Mouse (Mus musculus): ENCODE measurements around the gene Epn1. TPM values are rescaled to one million over a fixed set of nuclear protein-coding genes. Genes with fewer than 3 reads are reported as not detected.

The Epn1 gene
- total and polyA plus RNA-seq, 3 experiments = 41.9 to 101 (median 72.9) TPM

DNA sequence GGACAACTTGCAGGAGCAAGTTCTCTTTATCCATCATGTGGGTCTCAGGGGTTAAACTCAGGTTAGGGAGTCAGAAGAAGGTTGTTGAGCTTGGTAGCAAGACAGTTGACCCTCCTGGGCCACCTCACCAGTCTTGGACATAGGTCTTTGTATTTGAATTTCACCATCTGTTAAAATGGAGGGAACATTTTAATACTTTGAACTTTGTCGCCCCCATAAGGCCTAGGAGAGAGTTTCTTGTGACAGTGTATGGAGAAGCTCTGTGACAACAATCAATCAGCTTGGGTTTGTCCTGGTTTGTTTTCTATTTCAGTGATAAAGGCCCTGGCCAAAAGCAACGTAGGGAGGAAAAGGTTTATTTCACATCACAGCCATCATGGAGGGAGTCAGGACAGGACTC lies 32.7 kb upstream of the Epn1 start:
- H3K4me3 ChIP-seq (replicated peaks in 1 of 3; ENCODE audit: low read depth in 2 of 3, low read length in 2 of 3, poor library complexity in 1 of 3) = no peak overlapping the region
- H3K9ac ChIP-seq (ENCODE audit: insufficient read depth, low read depth) = no peak overlapping the region
- in situ Hi-C loops (cut with MboI; ENCODE audit: low pct_ligation_motif_present, low pct_unique_long_range_greater_than_20kb, low sequenced_read_pairs) (no loop called here), dilution Hi-C loops (cut with MboI; ENCODE audit: extremely low pct_ligation_motif_present, extremely low pct_unique_long_range_greater_than_20kb, low sequenced_read_pairs) (no loop called here)
- no peaks in the 10 kb centered on the region for H3K27me3 ChIP-seq (replicated peaks)
- no peaks in the 10 kb centered on the region for H3K79me2 ChIP-seq (replicated peaks; ENCODE audit: control insufficient read depth, extremely low read depth, insufficient read depth, poor library complexity, severe bottlenecking)
- DNase-seq (ENCODE audit: extremely low read depth) = peak; percentile 48
- no peaks in the 10 kb centered on the region for H3K9me3 ChIP-seq (replicated peaks; ENCODE audit: low read length)
- no peak overlapping the region for H3K4me2 ChIP-seq (ENCODE audit: insufficient read depth, low read depth, poor library complexity, severe bottlenecking)
- TF ChIP-seq RAD21 (IDR thresholded peaks at IDR 0.05; ENCODE audit: low read depth, low read length) (peak; percentile 81), SMC3 (IDR thresholded peaks at IDR 0.05; ENCODE audit: low read depth, low read length) (peak; percentile 69), USF1 (IDR thresholded peaks at IDR 0.05; ENCODE audit: low read depth, low read length) (no peak), E2F4 (IDR thresholded peaks at IDR 0.05; ENCODE audit: insufficient replicate concordance, low read depth, low read length) (0 out of 2 replicates have a peak, but pooled peaks have one; percentile 59), CTCF (conservative IDR thresholded peaks at IDR 0.05 in 1 of 2, IDR thresholded peaks at IDR 0.05 in 1 of 2; ENCODE audit: low read depth in 2 of 2, low read length in 2 of 2) (peak; percentile 15 to 88; a peak in 2 of 4 replicates)
- peaks cover 16 to 30% of the 10 kb centered on the region in 2 experiments for H3K4me1 ChIP-seq (ENCODE audit: control insufficient read depth in 1 of 2, insufficient read depth in 2 of 2)
- no peak overlapping the region for H3K27ac ChIP-seq (ENCODE audit: insufficient read depth, low read depth)
- H3K36me3 ChIP-seq (replicated peaks in 1 of 2; ENCODE audit: control insufficient read depth in 1 of 2, insufficient read depth in 1 of 2, low read length in 1 of 2) = peaks cover 0 to 2% of the 10 kb centered on the region in 2 experiments

DNA sequence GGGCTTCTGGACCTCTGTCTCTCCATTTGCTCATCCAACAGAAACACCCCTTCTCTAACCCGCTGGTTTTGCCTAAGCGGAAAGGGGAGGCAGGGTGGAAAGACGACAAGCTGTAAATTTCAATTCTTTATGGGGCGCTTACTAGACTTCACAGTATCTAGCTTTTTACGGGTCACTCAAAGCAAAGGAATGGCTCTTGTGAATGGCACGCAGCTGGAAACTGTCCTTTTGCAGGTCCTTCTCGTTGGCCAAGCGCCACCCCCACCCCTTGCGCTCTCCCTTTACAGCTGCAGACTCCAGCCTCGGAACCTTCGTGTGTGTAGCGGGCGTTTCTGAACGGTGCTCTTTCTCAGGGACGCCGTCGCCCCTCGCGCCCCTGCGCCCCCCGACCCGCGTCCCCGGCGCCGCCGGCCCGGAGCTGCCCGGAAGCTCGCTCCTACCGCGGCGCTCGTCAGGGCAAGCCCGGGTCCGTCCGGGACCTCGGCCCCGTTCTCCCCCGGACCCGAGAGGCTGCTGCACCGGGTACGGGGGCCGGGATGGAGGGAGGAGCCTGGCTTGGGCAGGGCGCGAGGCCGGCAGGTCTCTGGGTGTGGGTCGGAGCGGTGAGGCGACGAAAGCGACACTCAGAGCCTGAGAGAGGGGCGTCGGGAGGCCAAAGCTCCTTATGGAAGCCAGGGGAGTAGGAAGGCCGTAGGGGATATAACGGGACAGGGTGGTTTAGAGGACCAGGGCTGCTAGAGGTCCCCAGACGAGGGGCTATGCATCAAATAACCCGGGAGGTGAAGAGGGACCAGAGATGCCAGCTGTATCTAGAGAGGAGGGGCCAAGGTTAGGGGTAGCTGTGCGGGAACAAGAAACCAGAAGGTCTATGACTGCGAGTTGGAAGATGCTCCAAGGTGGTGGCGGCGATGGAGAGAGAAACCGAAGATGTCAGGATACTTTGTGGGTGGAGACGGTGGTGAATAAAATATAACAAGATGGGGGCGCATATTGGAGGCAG lies 28.5 kb upstream of the Epn1 start, which contains the start of gene Zfp580:
Gene Zfp580, plus strand, starts transcription at position 346 of the 1,000 bp plus-strand sequence.
- Histone ChIP-seq H3K9me3 (replicated peaks; ENCODE audit: low read length) (no peaks in the 10 kb centered on the region), H3K4me2 (ENCODE audit: insufficient read depth, low read depth, poor library complexity, severe bottlenecking) (peak within 1 kb of the TSS; percentile 95), H3K27me3 (replicated peaks) (no peaks in the 10 kb centered on the region), H3K4me1 (ENCODE audit: control insufficient read depth in 1 of 2, insufficient read depth in 2 of 2) (peaks cover 7 to 23% of the 10 kb centered on the region in 2 experiments), H3K36me3 (replicated peaks in 1 of 2; ENCODE audit: control insufficient read depth in 1 of 2, insufficient read depth in 1 of 2, low read length in 1 of 2) (peaks cover 0 to 11% of the 10 kb centered on the region in 2 experiments), H3K79me2 (replicated peaks; ENCODE audit: control insufficient read depth, extremely low read depth, insufficient read depth, poor library complexity, severe bottlenecking) (no peaks in the 10 kb centered on the region), H3K9ac (ENCODE audit: insufficient read depth, low read depth) (peak within 1 kb of the TSS; percentile 90), H3K4me3 (replicated peaks in 1 of 3; ENCODE audit: low read depth in 2 of 3, low read length in 2 of 3, poor library complexity in 1 of 3) (peak within 1 kb of the TSS; percentile 70 to 72 (median 71)), H3K27ac (ENCODE audit: insufficient read depth, low read depth) (peak within 1 kb of the TSS; percentile 26; the same call in 1 of the 2 replicates)
- dilution Hi-C loops (cut with MboI; ENCODE audit: extremely low pct_ligation_motif_present, extremely low pct_unique_long_range_greater_than_20kb, low sequenced_read_pairs) (no loop called here), in situ Hi-C loops (cut with MboI; ENCODE audit: low pct_ligation_motif_present, low pct_unique_long_range_greater_than_20kb, low sequenced_read_pairs) (loop anchor here (5.0 kb wide), 1 partner anchor 109 kb away; no protein-coding TSS in a partner anchor)
- DNase-seq (ENCODE audit: extremely low read depth) = peak; percentile 72
- TF ChIP-seq SIN3A (IDR thresholded peaks at IDR 0.05; ENCODE audit: low read length) = peak; percentile 69; the same call in 1 of the 2 replicates
- TF ChIP-seq CTCF (conservative IDR thresholded peaks at IDR 0.05 in 1 of 2, IDR thresholded peaks at IDR 0.05 in 1 of 2; ENCODE audit: low read depth in 2 of 2, low read length in 2 of 2) = no peak
- peak; percentile 79 for TF ChIP-seq MXI1 (IDR thresholded peaks at IDR 0.05; ENCODE audit: low read depth, low read length)
- TF ChIP-seq RAD21 (IDR thresholded peaks at IDR 0.05; ENCODE audit: low read depth, low read length) = no peak
- TF ChIP-seq RCOR1 (conservative IDR thresholded peaks at IDR 0.05; ENCODE audit: low read depth, low read length) = no peak
- peak; percentile 72 for TF ChIP-seq HCFC1 (IDR thresholded peaks at IDR 0.05; ENCODE audit: low read depth, low read length)
- no peak; the same call in none of the 2 replicates for TF ChIP-seq ZMIZ1 (IDR thresholded peaks at IDR 0.05; ENCODE audit: low read depth, low read length)
- peak; percentile 60; the same call in 1 of the 2 replicates for TF ChIP-seq POLR2A (IDR thresholded peaks at IDR 0.05; ENCODE audit: low read depth, low read length)
- TF ChIP-seq ELF1 (IDR thresholded peaks at IDR 0.05; ENCODE audit: low read depth, low read length) = peak; percentile 60; the same call in 1 of the 2 replicates
- peak; percentile 77 for TF ChIP-seq TCF12 (IDR thresholded peaks at IDR 0.05; ENCODE audit: low read depth, low read length)
- no peak for TF ChIP-seq USF1 (IDR thresholded peaks at IDR 0.05; ENCODE audit: low read depth, low read length)
- peak; percentile 72; the same call in 1 of the 2 replicates for TF ChIP-seq MAZ (IDR thresholded peaks at IDR 0.05; ENCODE audit: low read depth, low read length)
- TF ChIP-seq SMC3 (IDR thresholded peaks at IDR 0.05; ENCODE audit: low read depth, low read length) = peak; percentile 2
- no peak for TF ChIP-seq E2F4 (IDR thresholded peaks at IDR 0.05; ENCODE audit: insufficient replicate concordance, low read depth, low read length)
- no peak for TF ChIP-seq PAX5 (IDR thresholded peaks at IDR 0.05; ENCODE audit: low read length)
- no peak for TF ChIP-seq JUN (IDR thresholded peaks at IDR 0.05; ENCODE audit: insufficient read depth, low read depth, low read length)
- no peak; the same call in 1 of the 2 replicates for TF ChIP-seq TBP (conservative IDR thresholded peaks at IDR 0.05; ENCODE audit: low read depth, low read length)
- TF ChIP-seq POLR2AphosphoS2 (IDR thresholded peaks at IDR 0.05; ENCODE audit: low read depth, low read length) = no peak
- peak; percentile 66 for TF ChIP-seq NELFE (IDR thresholded peaks at IDR 0.05; ENCODE audit: low read depth, low read length)
- TF ChIP-seq ZNF384 (IDR thresholded peaks at IDR 0.05; ENCODE audit: low read depth, low read length) = no peak
- peak; percentile 83; the same call in 1 of the 2 replicates for TF ChIP-seq CHD1 (IDR thresholded peaks at IDR 0.05; ENCODE audit: low read depth, low read length)
- peak; percentile 5; the same call in 1 of the 2 replicates for TF ChIP-seq BHLHE40 (IDR thresholded peaks at IDR 0.05; ENCODE audit: low read depth, low read length)
- TF ChIP-seq EP300 (IDR thresholded peaks at IDR 0.05; ENCODE audit: low read length) = no peak
- peak; percentile 48; the same call in 1 of the 2 replicates for TF ChIP-seq MAX (IDR thresholded peaks at IDR 0.05; ENCODE audit: low read length)
- TF ChIP-seq ETS1 (conservative IDR thresholded peaks at IDR 0.05; ENCODE audit: low read depth, low read length) = peak; percentile 39; the same call in 1 of the 2 replicates
- peak; percentile 96 for TF ChIP-seq UBTF (IDR thresholded peaks at IDR 0.05; ENCODE audit: low read depth, low read length)
- no peak for TF ChIP-seq ZKSCAN1 (IDR thresholded peaks at IDR 0.05; ENCODE audit: borderline replicate concordance, low read depth, low read length)
- TF ChIP-seq ZC3H11A (IDR thresholded peaks at IDR 0.05; ENCODE audit: low read depth, low read length) = no peak
